Mouse (Mus musculus): Measurements from ENCODE around the gene Slc22a21. TPM values are rescaled to one million over a fixed set of nuclear protein-coding genes. Genes with fewer than 3 reads are reported as not detected.
"Not testable (repeated sequence)": the region's sequence is repeated elsewhere in the genome, so short reads cannot be mapped to it uniquely, and the experiment has no call there.

The Slc22a21 gene
- polyA plus RNA-seq, 1 experiment from 2014 or later, result 5.8 TPM

- H3K4me2 ChIP-seq, result no peak overlapping the region
- no peak for DNase-seq
- no peaks in the 10 kb centered on the region for H3K36me3 ChIP-seq (ENCODE audit: insufficient read depth)
- no peaks in the 10 kb centered on the region; the same call in 1 of the 2 replicates for H3K4me1 ChIP-seq (ENCODE audit: insufficient read depth)
- no peaks in the 10 kb centered on the region for H3K9me3 ChIP-seq (ENCODE audit: low read depth, low read length)
- WGBS, result 78% methylated on average over 11 of the region's 11 CpGs
- no peak for TF ChIP-seq CTCF (IDR thresholded peaks at IDR 0.05; ENCODE audit: low read depth)
- no peaks in the 10 kb centered on the region for H3K27me3 ChIP-seq (ENCODE audit: insufficient read depth, low read length)
- no peak for ATAC-seq (ENCODE audit: insufficient read depth)
- no peak overlapping the region for H3K9ac ChIP-seq
- no peak overlapping the region for H3K27ac ChIP-seq (ENCODE audit: low read depth)
- no peak overlapping the region for H3K4me3 ChIP-seq (ENCODE audit: low read depth, low read length)
Measured at GRCm38 (mm10) chr11:54007717-54008116, 27.6 kb upstream of the Slc22a21 start.

GRCm38 (mm10) chr11:54006901-54007300 lies 26.8 kb upstream of the Slc22a21 start:
- no peaks in the 10 kb centered on the region for H3K27me3 ChIP-seq (ENCODE audit: insufficient read depth, low read length)
- 49% methylated on average over 4 of the region's 4 CpGs for WGBS
- DNase-seq (peak; percentile 4), ATAC-seq (ENCODE audit: insufficient read depth) (no peak)
- H3K9me3 ChIP-seq (ENCODE audit: low read depth, low read length), result no peaks in the 10 kb centered on the region
- H3K4me1 ChIP-seq (ENCODE audit: insufficient read depth), result no peaks in the 10 kb centered on the region; the same call in 1 of the 2 replicates
- no peak overlapping the region for H3K27ac ChIP-seq (ENCODE audit: low read depth)
- H3K9ac ChIP-seq, result no peak overlapping the region
- no peak overlapping the region for H3K4me2 ChIP-seq
- H3K4me3 ChIP-seq (ENCODE audit: low read depth, low read length), result no peak overlapping the region
- TF ChIP-seq CTCF (IDR thresholded peaks at IDR 0.05; ENCODE audit: low read depth), result no peak
- H3K36me3 ChIP-seq (ENCODE audit: insufficient read depth), result no peaks in the 10 kb centered on the region

- not testable (repeated sequence) for H3K4me2 ChIP-seq; H3K36me3 ChIP-seq (ENCODE audit: insufficient read depth); H3K9me3 ChIP-seq (ENCODE audit: low read depth, low read length); H3K4me3 ChIP-seq (ENCODE audit: low read depth, low read length); H3K27ac ChIP-seq (ENCODE audit: low read depth); H3K4me1 ChIP-seq (ENCODE audit: insufficient read depth); DNase-seq; H3K9ac ChIP-seq; ATAC-seq (ENCODE audit: insufficient read depth); H3K27me3 ChIP-seq (ENCODE audit: insufficient read depth, low read length)
- WGBS, result 21% methylated on average over 5 of the region's 5 CpGs
Measured at GRCm38 (mm10) chr11:54006362-54006761, 26.2 kb upstream of the Slc22a21 start.

GRCm38 (mm10) chr11:54004734-54005133 lies 24.6 kb upstream of the Slc22a21 start:
- no peak for TF ChIP-seq CTCF (IDR thresholded peaks at IDR 0.05; ENCODE audit: low read depth)
- H3K36me3 ChIP-seq (ENCODE audit: insufficient read depth), result no peaks in the 10 kb centered on the region

GRCm38 (mm10) chr11:54004221-54004620 lies 24.1 kb upstream of the Slc22a21 start:
- 73% methylated on average over 9 of the region's 9 CpGs for WGBS
- Histone ChIP-seq H3K36me3 (ENCODE audit: insufficient read depth) (no peaks in the 10 kb centered on the region), H3K4me3 (ENCODE audit: low read depth, low read length) (no peak overlapping the region), H3K27me3 (ENCODE audit: insufficient read depth, low read length) (no peaks in the 10 kb centered on the region), H3K27ac (ENCODE audit: low read depth) (no peak overlapping the region), H3K9ac (no peak overlapping the region), H3K4me2 (no peak overlapping the region), H3K9me3 (ENCODE audit: low read depth, low read length) (no peaks in the 10 kb centered on the region), H3K4me1 (ENCODE audit: insufficient read depth) (no peaks in the 10 kb centered on the region; the same call in 1 of the 2 replicates)
- no peak for TF ChIP-seq CTCF (IDR thresholded peaks at IDR 0.05; ENCODE audit: low read depth)
- peak; percentile 33 for DNase-seq
- ATAC-seq (ENCODE audit: insufficient read depth), result no peak

More at GRCm38 (mm10) chr11:54004734-54005133, 24.6 kb upstream of the Slc22a21 start:
- DNase-seq (no peak), ATAC-seq (ENCODE audit: insufficient read depth) (no peak)
- Histone ChIP-seq H3K9ac (no peak overlapping the region), H3K4me1 (ENCODE audit: insufficient read depth) (no peaks in the 10 kb centered on the region; the same call in 1 of the 2 replicates), H3K27ac (ENCODE audit: low read depth) (no peak overlapping the region), H3K27me3 (ENCODE audit: insufficient read depth, low read length) (no peaks in the 10 kb centered on the region), H3K4me2 (no peak overlapping the region), H3K9me3 (ENCODE audit: low read depth, low read length) (no peaks in the 10 kb centered on the region), H3K4me3 (ENCODE audit: low read depth, low read length) (no peak overlapping the region)
- 77% methylated on average over 3 of the region's 3 CpGs for WGBS

GRCm38 (mm10) chr11:54002761-54003717 lies 22.9 kb upstream of the Slc22a21 start:
- H3K27ac ChIP-seq (ENCODE audit: low read depth); H3K27me3 ChIP-seq (ENCODE audit: insufficient read depth, low read length); H3K4me2 ChIP-seq; H3K4me1 ChIP-seq (ENCODE audit: insufficient read depth); H3K4me3 ChIP-seq (ENCODE audit: low read depth, low read length); H3K36me3 ChIP-seq (ENCODE audit: insufficient read depth); H3K9me3 ChIP-seq (ENCODE audit: low read depth, low read length): not testable (repeated sequence)
- peak overlapping the region; percentile 18; the same call in 1 of the 2 replicates for H3K9ac ChIP-seq
- ATAC-seq (ENCODE audit: insufficient read depth) (peak; percentile 56), DNase-seq (peak; percentile 87)
- TF ChIP-seq CTCF (IDR thresholded peaks at IDR 0.05; ENCODE audit: low read depth), result peak; percentile 89
- WGBS, result 30% methylated on average over 12 of the region's 12 CpGs

- DNase-seq (peak; percentile 81), ATAC-seq (ENCODE audit: insufficient read depth) (no peak)
- Histone ChIP-seq H3K27me3 (ENCODE audit: insufficient read depth, low read length) (no peaks in the 10 kb centered on the region), H3K4me3 (ENCODE audit: low read depth, low read length) (no peak overlapping the region), H3K36me3 (ENCODE audit: insufficient read depth) (no peaks in the 10 kb centered on the region), H3K27ac (ENCODE audit: low read depth) (no peak overlapping the region), H3K4me2 (no peak overlapping the region), H3K9me3 (ENCODE audit: low read depth, low read length) (no peaks in the 10 kb centered on the region), H3K4me1 (ENCODE audit: insufficient read depth) (no peaks in the 10 kb centered on the region; the same call in 1 of the 2 replicates), H3K9ac (peak overlapping the region; percentile 18; the same call in 1 of the 2 replicates)
- 4% methylated on average over 5 of the region's 5 CpGs for WGBS
- TF ChIP-seq CTCF (IDR thresholded peaks at IDR 0.05; ENCODE audit: low read depth), result peak; percentile 71
Measured at GRCm38 (mm10) chr11:54002147-54002760, 22.1 kb upstream of the Slc22a21 start.
